Mouse (Mus musculus) G1E (cell line): ENCODE data around the gene Sipa1l3. TPM values are rescaled to one million over a fixed set of nuclear protein-coding genes. Genes with fewer than 3 reads are reported as not detected.

ENCODE experiments used
- ATAC-seq: 2 replicates; pipeline ENCODE4 v1.8.0; 2016; ENCODE audit warnings: mild to moderate bottlenecking; ENCODE audit not compliant: insufficient number of reproducible peaks, poor library complexity, low FRiP score, severe bottlenecking; ENCODE audit errors: extremely low read depth
- DNase-seq: peaks from one replicate; pipeline ENCODE4 v3.0.0; 2012; ENCODE audit warnings: low spot score
- H3K27me3 ChIP-seq: 2 replicates; pipeline ENCODE4 v1.6.1; 2012; ENCODE audit warnings: mild to moderate bottlenecking, low read length, inconsistent platforms; ENCODE audit not compliant: insufficient read depth
- H3K36me3 ChIP-seq: replicated peaks from 2 replicates; pipeline ENCODE3; 2012; ENCODE audit warnings: mild to moderate bottlenecking, inconsistent platforms
- H3K4me1 ChIP-seq: 2 replicates; pipeline ENCODE4 v1.6.1; 2012; ENCODE audit warnings: low read depth, low read length, inconsistent platforms, mixed read lengths; ENCODE audit not compliant: insufficient read depth
- H3K4me3 ChIP-seq: 2 replicates; pipeline ENCODE4 v1.5.1; 2012; ENCODE audit warnings: low read depth, mild to moderate bottlenecking, inconsistent platforms, low read length, moderate library complexity, mixed read lengths
- H3K9me3 ChIP-seq: replicated peaks from 2 replicates; pipeline ENCODE4 v1.6.1; 2012; ENCODE audit warnings: inconsistent platforms
- CTCF ChIP-seq: IDR thresholded peaks from 2 replicates; pipeline ENCODE4 v1.5.1; 2012; ENCODE audit warnings: low read depth, low read length, inconsistent platforms, mixed read lengths
- GATA1 ChIP-seq: IDR thresholded peaks from 2 replicates; pipeline ENCODE4 v1.6.1; 2012; ENCODE audit warnings: borderline replicate concordance, low read length, inconsistent platforms, mixed read lengths
- GATA2 ChIP-seq: IDR thresholded peaks from 2 replicates; pipeline ENCODE4 v1.6.1; 2012; ENCODE audit warnings: low read depth, low read length, inconsistent platforms, borderline replicate concordance
- POLR2AphosphoS5 ChIP-seq: IDR thresholded peaks from 2 replicates; pipeline ENCODE4 v1.6.1; 2012; ENCODE audit warnings: low read depth, low read length, inconsistent platforms; ENCODE audit not compliant: insufficient replicate concordance
- TAL1 ChIP-seq: conservative IDR thresholded peaks from 2 replicates; pipeline ENCODE4 v1.6.1; 2012; ENCODE audit warnings: low read depth, low read length, inconsistent platforms, mixed read lengths
- polyA plus RNA-seq: library from polyadenylated mRNA; stranded (reverse); fragments of >175 nt; gene quantifications from 2 replicates; pipeline ENCODE4 v1.2.3, GENCODE M21; 2012
- total RNA-seq, 2 experiments: library from RNA; stranded (forward) in 1 of 2; stranded (reverse) in 1 of 2; fragments of 200-1000 nt in 1 of 2; fragments of >200 nt in 1 of 2; fragmentation: Nextera tagmentation in 1 of 2; gene quantifications; 2 replicates each; pipeline ENCODE4 v1.2.3; 2014 to 2017

Sipa1l3 gene
- total and polyA plus RNA-seq, 3 experiments, result 5.8 to 107 (median 49.6) TPM

GRCm38 (mm10) chr7:29465736-29466135 lies 52.7 kb downstream of the Sipa1l3 start:
- ATAC-seq (no peak), DNase-seq (no peak)
- H3K4me1 ChIP-seq, result peaks cover 8% of the 10 kb centered on the region
- H3K9me3 ChIP-seq, result no peaks in the 10 kb centered on the region
- TF ChIP-seq GATA1 (no peak), GATA2 (no peak), TAL1 (no peak), POLR2AphosphoS5 (no peak), CTCF (no peak)
- peaks cover 33% of the 10 kb centered on the region for H3K36me3 ChIP-seq
- no peak overlapping the region for H3K4me3 ChIP-seq
- H3K27me3 ChIP-seq, result no peaks in the 10 kb centered on the region

DNA sequence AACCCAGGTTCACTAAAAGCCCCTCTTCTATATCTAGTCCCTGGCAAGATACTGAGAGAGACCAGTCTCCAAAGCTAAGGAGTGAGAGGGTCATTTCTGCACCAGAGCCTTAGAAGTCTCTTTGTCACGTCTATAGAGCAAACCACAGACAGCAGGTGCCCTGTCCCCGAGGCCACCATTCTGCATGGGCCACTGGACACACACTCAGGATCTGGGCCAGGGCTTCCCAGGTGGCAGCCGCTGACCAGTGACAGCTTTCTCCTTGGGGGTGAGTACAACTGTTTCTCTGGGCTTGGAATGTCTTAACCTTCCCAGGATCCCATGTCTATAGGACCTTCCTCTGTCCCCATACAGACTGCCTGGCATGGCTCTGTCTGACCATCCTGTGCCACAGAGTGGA lies 55.6 kb downstream of the Sipa1l3 start:
- Histone ChIP-seq H3K4me1 (no peaks in the 10 kb centered on the region), H3K27me3 (no peaks in the 10 kb centered on the region), H3K36me3 (peaks cover 48% of the 10 kb centered on the region), H3K9me3 (no peaks in the 10 kb centered on the region), H3K4me3 (no peak overlapping the region)
- DNase-seq, result no peak
- no peak for TF ChIP-seq GATA2
- TF ChIP-seq CTCF, result no peak
- TF ChIP-seq POLR2AphosphoS5, result no peak
- no peak for TF ChIP-seq TAL1
- TF ChIP-seq GATA1, result no peak
- ATAC-seq, result no peak

DNA sequence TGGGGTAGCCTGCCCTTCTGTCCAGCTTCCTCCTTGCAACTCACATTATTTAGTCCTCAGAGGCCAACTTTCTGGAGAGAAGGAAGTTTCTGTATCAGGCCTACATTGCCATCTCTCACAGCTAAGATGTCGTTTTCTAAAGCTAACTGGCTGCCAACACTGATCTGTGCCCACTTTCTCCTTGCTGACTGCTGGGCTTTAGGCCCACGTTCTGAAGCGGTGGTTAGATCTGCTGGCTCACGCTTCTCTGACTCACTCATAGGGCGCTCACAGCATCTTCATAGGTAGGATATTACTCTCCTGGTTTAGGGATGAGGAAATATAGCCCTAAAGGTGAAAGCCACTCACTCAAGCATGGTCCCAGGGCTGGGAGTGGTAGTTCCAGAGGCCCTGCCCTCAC lies 56.3 kb downstream of the Sipa1l3 start:
- Histone ChIP-seq H3K36me3 (peaks cover 49% of the 10 kb centered on the region), H3K27me3 (no peaks in the 10 kb centered on the region), H3K4me3 (no peak overlapping the region), H3K4me1 (no peaks in the 10 kb centered on the region), H3K9me3 (no peaks in the 10 kb centered on the region)
- TF ChIP-seq POLR2AphosphoS5, result no peak
- no peak for TF ChIP-seq TAL1
- no peak for TF ChIP-seq GATA1
- DNase-seq, result no peak
- no peak for ATAC-seq

GRCm38 (mm10) chr7:29461557-29461956 lies 56.9 kb downstream of the Sipa1l3 start:
- H3K27me3 ChIP-seq, result no peaks in the 10 kb centered on the region
- no peak overlapping the region for H3K4me3 ChIP-seq
- no peaks in the 10 kb centered on the region for H3K9me3 ChIP-seq
- ATAC-seq (no peak), DNase-seq (no peak)
- TF ChIP-seq GATA2 (no peak), POLR2AphosphoS5 (no peak), CTCF (no peak), GATA1 (no peak), TAL1 (no peak)
- H3K4me1 ChIP-seq, result no peaks in the 10 kb centered on the region; the same call in 1 of the 2 replicates
- peaks cover 51% of the 10 kb centered on the region for H3K36me3 ChIP-seq

DNA sequence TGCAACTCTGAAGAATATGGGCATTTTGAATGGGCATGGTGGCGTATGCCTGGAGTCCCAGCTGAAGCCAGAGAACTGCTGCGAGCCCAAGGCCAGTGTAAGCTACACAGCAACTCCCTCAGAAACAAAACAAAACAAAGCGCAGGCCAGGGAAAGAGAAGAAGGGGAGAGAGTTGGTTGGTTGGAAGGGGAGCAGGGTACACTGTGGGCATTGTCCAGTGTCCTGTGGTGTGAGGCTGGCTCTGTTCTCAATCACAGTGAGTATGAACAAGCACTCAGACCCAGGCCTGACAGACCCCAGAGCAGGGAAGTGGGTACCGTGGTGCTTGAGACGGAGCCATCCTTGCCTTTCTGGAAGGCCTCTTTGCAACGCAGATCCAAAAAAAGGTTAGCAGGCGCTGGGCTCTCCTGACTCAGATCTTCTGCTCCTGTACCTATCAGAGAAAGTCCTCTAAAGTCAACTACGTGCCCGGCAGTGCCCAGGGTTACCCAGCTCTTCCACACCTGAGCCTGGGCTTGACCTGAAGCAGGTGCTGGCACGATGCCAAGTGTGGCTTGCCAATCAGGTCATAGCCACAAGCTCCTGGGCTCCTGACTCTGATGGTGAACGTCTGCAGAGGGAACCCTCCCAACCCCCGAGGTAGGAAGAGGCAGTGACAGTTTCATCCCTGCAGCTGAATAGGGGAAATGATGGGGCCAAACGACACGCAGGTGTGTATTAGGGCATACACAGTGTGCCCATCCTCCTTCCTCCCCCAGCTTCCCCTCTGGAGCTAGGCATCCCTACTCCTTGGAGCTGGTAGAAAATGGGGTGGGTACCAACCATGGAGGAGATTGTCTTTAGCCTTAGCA lies 59.3 kb downstream of the Sipa1l3 start:
- no peak for DNase-seq
- no peak overlapping the region for H3K4me3 ChIP-seq
- peaks cover 48% of the 10 kb centered on the region for H3K36me3 ChIP-seq
- ATAC-seq, result no peak
- H3K4me1 ChIP-seq, result no peaks in the 10 kb centered on the region; the same call in 1 of the 2 replicates
- TF ChIP-seq CTCF (no peak), POLR2AphosphoS5 (no peak), GATA2 (no peak), TAL1 (no peak), GATA1 (no peak)
- H3K27me3 ChIP-seq, result no peaks in the 10 kb centered on the region
- H3K9me3 ChIP-seq, result no peaks in the 10 kb centered on the region

DNA sequence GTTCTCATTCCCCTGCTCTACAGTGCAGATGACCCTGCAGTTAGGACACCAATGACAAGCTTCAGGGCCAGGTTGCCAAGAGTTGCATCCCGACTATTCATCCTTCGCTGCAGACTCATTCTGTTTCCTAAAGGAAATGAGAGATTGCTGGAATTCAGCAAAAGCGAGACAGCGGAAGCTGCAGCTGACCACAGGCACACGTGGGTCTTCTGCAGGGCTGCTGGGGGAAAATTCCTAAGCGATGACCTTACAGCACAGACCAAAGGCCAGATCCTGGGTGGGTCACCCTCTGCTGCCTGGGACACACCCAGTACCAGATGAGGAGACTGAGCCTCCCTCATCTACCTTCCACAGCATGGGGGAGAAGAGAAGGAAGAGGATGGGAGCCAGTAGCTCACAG lies 60.7 kb downstream of the Sipa1l3 start:
- no peaks in the 10 kb centered on the region; the same call in 1 of the 2 replicates for H3K4me1 ChIP-seq
- no peaks in the 10 kb centered on the region for H3K27me3 ChIP-seq
- H3K36me3 ChIP-seq, result peaks cover 48% of the 10 kb centered on the region
- DNase-seq (no peak), ATAC-seq (no peak)
- no peak for TF ChIP-seq POLR2AphosphoS5
- TF ChIP-seq GATA1, result no peak
- no peak for TF ChIP-seq GATA2
- no peak for TF ChIP-seq CTCF
- no peak for TF ChIP-seq TAL1
- H3K9me3 ChIP-seq, result no peaks in the 10 kb centered on the region
- H3K4me3 ChIP-seq, result no peak overlapping the region
